Mouse (Mus musculus): ENCODE results near the gene Arnt. TPM values are rescaled to one million over a fixed set of nuclear protein-coding genes. Genes with fewer than 3 reads are reported as not detected.
A peak's percentile ranks its signal among the peaks of the same experiment; 100 is the strongest.
"Not testable (repeated sequence)": the region's sequence is repeated elsewhere in the genome, so short reads cannot be mapped to it uniquely, and the experiment has no call there.

The Arnt gene
- polyA plus RNA-seq, 1 experiment from 2014 or later = 30.4 TPM

GRCm38 (mm10) chr3:95428423-95428822, 5.8 kb upstream of the Arnt start:
- not testable (repeated sequence) for H3K9me3 ChIP-seq (replicated peaks); H3K4me3 ChIP-seq; ATAC-seq (replicated peaks; ENCODE audit: insufficient number of reproducible peaks, insufficient read depth, low FRiP score, low read depth); H3K4me2 ChIP-seq; H3K27me3 ChIP-seq; H3K4me1 ChIP-seq (replicated peaks); H3K36me3 ChIP-seq; H3K9ac ChIP-seq; H3K27ac ChIP-seq
- WGBS = 51% methylated on average over 6 of the region's 11 CpGs

DNA sequence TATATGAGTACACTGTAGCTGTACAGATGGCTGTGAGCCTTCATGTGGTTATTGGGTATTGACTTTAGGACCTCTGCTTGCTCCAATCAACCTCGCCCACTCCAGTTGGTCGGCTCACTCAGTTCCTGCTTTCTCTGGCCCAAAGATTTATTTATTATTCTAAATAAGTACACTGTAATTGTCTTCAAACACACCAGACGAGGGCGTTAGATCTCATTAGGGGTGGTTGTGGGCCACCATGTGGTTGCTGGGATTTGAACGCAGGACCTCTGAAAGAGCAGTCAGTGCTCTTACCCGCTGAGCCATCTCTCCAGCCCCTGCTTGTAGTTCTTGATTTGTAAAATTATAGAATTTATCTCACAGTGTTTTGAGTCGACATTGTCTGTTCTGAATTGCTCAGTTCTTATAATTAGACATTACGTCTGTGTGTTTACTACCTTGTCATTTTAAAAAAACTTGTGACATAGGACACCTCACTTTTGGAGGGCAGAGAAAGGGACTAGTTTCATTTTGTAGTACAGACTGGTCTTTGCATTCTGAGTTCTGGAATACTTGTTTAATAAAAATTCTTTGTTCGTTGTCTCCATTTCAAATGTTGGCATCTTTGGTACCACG, 780 bp upstream of the Arnt start:
- Histone ChIP-seq H3K4me2 (peak overlapping the region; percentile 59), H3K9ac (peak overlapping the region; percentile 51; the same call in 1 of the 2 replicates), H3K4me3 (peak overlapping the region; percentile 69), H3K27ac (peak overlapping the region; percentile 88), H3K9me3 (replicated peaks) (no peaks in the 10 kb centered on the region), H3K27me3 (no peaks in the 10 kb centered on the region), H3K36me3 (peaks cover 16% of the 10 kb centered on the region), H3K4me1 (replicated peaks) (peaks cover 3% of the 10 kb centered on the region)
- no peak for ATAC-seq (replicated peaks; ENCODE audit: insufficient number of reproducible peaks, insufficient read depth, low FRiP score, low read depth)
- WGBS = 72% methylated on average over 10 of the region's 10 CpGs

- no peaks in the 10 kb centered on the region for H3K27me3 ChIP-seq
- ATAC-seq (replicated peaks; ENCODE audit: insufficient number of reproducible peaks, insufficient read depth, low FRiP score, low read depth) = no peak
- WGBS = 1% methylated on average over 7 of the region's 7 CpGs
Measured at GRCm38 (mm10) chr3:95434983-95435370, 789 bp downstream of the Arnt start.

DNA sequence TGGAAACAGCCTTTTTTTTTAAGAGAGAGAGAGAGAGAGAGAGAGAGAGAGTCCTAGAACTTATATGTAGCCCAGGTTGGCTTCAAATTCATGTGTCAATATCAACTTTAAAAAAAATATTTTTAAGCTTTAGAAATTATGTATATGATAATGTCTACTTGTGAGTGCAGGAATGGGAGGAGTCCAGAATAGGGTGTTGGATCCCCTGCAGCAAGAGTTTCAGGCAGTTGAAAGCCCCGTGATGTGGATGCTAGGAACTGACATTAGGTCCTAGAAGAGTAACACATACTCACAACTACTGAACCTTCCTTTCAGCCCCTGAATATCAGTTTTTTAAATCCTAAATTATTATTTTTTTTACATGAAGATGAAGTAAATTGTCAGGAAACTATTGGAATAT, 1.4 kb downstream of the Arnt start:
- H3K4me1 ChIP-seq (replicated peaks) = peaks cover 7% of the 10 kb centered on the region
- 0 out of 2 replicates have a peak overlapping the region, but pooled peaks have one; percentile 21 for H3K4me3 ChIP-seq
- no peak for ATAC-seq (replicated peaks; ENCODE audit: insufficient number of reproducible peaks, insufficient read depth, low FRiP score, low read depth)
- peak overlapping the region; percentile 78 for H3K4me2 ChIP-seq
- H3K9me3 ChIP-seq (replicated peaks) = no peaks in the 10 kb centered on the region
- H3K36me3 ChIP-seq = peaks cover 23% of the 10 kb centered on the region
- 49% methylated on average over 1 of the region's 1 CpGs for WGBS
- no peak overlapping the region for H3K9ac ChIP-seq
- no peaks in the 10 kb centered on the region for H3K27me3 ChIP-seq
- H3K27ac ChIP-seq = no peak overlapping the region

More at GRCm38 (mm10) chr3:95434983-95435370, 789 bp downstream of the Arnt start:
- Histone ChIP-seq H3K9me3 (replicated peaks) (no peaks in the 10 kb centered on the region), H3K4me1 (replicated peaks) (peaks cover 7% of the 10 kb centered on the region), H3K4me3 (peak overlapping the region; percentile 69), H3K9ac (peak overlapping the region; percentile 74), H3K36me3 (peaks cover 23% of the 10 kb centered on the region), H3K4me2 (peak overlapping the region; percentile 78), H3K27ac (peak overlapping the region; percentile 88)

GRCm38 (mm10) chr3:95438636-95439035, 4.4 kb downstream of the Arnt start:
- not testable (repeated sequence) for H3K9ac ChIP-seq; H3K27me3 ChIP-seq; H3K4me2 ChIP-seq; H3K4me1 ChIP-seq (replicated peaks); H3K4me3 ChIP-seq; H3K9me3 ChIP-seq (replicated peaks); H3K27ac ChIP-seq; ATAC-seq (replicated peaks; ENCODE audit: insufficient number of reproducible peaks, insufficient read depth, low FRiP score, low read depth)
- WGBS = 94% methylated on average over 4 of the region's 4 CpGs
- peaks cover 23% of the 10 kb centered on the region for H3K36me3 ChIP-seq

DNA sequence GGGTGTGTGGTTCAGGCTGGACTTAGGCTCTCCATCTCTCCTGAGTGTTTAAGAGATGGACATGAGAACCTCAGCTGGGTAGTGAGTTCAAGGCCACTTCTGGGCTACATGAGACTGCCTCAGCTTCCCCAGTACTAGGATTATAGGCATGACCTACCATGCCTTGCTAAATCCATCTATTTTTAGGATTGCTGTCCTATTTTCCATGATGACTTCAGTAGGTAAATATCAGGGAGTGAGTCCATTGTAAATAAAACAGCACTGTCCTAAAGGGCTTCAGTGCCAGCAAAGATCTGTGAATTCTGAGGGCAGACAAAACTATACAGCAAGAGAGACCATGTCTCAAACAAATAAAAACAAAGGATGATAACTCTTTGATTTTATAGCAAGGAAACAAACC, 5.5 kb downstream of the Arnt start:
- no peak overlapping the region for H3K4me3 ChIP-seq
- H3K9ac ChIP-seq = no peak overlapping the region
- no peaks in the 10 kb centered on the region for H3K27me3 ChIP-seq
- H3K9me3 ChIP-seq (replicated peaks) = no peaks in the 10 kb centered on the region
- H3K36me3 ChIP-seq = peaks cover 23% of the 10 kb centered on the region
- H3K27ac ChIP-seq = no peak overlapping the region
- H3K4me1 ChIP-seq (replicated peaks) = peaks cover 9% of the 10 kb centered on the region
- ATAC-seq (replicated peaks; ENCODE audit: insufficient number of reproducible peaks, insufficient read depth, low FRiP score, low read depth) = no peak
- no peak overlapping the region for H3K4me2 ChIP-seq

GRCm38 (mm10) chr3:95442406-95443117, 8.4 kb downstream of the Arnt start:
- H3K9me3 ChIP-seq (replicated peaks) = no peaks in the 10 kb centered on the region
- no peak overlapping the region for H3K4me2 ChIP-seq
- peaks cover 14% of the 10 kb centered on the region for H3K36me3 ChIP-seq
- peaks cover 5% of the 10 kb centered on the region for H3K4me1 ChIP-seq (replicated peaks)
- 82% methylated on average over 5 of the region's 5 CpGs for WGBS
- no peak overlapping the region for H3K4me3 ChIP-seq
- ATAC-seq (replicated peaks; ENCODE audit: insufficient number of reproducible peaks, insufficient read depth, low FRiP score, low read depth) = no peak
- no peak overlapping the region for H3K27ac ChIP-seq
- no peaks in the 10 kb centered on the region for H3K27me3 ChIP-seq
- no peak overlapping the region for H3K9ac ChIP-seq

GRCm38 (mm10) chr3:95445311-95445710, 11.1 kb downstream of the Arnt start:
- Histone ChIP-seq H3K9me3 (replicated peaks) (no peaks in the 10 kb centered on the region), H3K27ac (no peak overlapping the region), H3K4me3 (no peak overlapping the region), H3K9ac (no peak overlapping the region), H3K4me2 (no peak overlapping the region), H3K36me3 (peaks cover 10% of the 10 kb centered on the region; the same call in 1 of the 2 replicates), H3K4me1 (replicated peaks) (peaks cover 2% of the 10 kb centered on the region; the same call in 1 of the 2 replicates), H3K27me3 (no peaks in the 10 kb centered on the region)
- no peak for ATAC-seq (replicated peaks; ENCODE audit: insufficient number of reproducible peaks, insufficient read depth, low FRiP score, low read depth)
- 54% methylated on average over 4 of the region's 4 CpGs for WGBS

DNA sequence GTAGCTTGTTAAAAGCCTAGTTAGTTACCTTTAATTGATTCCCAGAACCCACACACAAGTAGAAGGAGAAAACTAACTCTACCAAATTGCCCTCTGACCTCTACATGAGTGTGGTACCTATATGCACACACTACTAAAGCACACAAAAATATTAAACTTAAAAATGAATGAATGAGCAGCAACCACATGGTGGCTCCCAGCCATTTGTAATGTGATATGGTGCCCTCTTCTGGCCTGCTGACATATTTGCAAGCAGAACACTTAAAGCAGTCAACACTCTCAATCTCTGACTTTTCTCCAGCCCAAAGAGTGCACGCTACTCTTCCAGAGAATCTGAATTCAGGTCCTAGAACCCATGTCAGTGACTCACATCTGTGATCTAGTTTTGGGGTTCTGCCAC, 16.2 kb downstream of the Arnt start:
- H3K9me3 ChIP-seq (replicated peaks) = no peaks in the 10 kb centered on the region
- peaks cover 21% of the 10 kb centered on the region for H3K36me3 ChIP-seq
- H3K4me3 ChIP-seq = no peak overlapping the region
- no peak overlapping the region for H3K9ac ChIP-seq
- no peak for ATAC-seq (replicated peaks; ENCODE audit: insufficient number of reproducible peaks, insufficient read depth, low FRiP score, low read depth)
- H3K27ac ChIP-seq = no peak overlapping the region
- no peaks in the 10 kb centered on the region for H3K27me3 ChIP-seq
- 44% methylated on average over 1 of the region's 1 CpGs for WGBS
- peaks cover 10% of the 10 kb centered on the region for H3K4me1 ChIP-seq (replicated peaks)
- H3K4me2 ChIP-seq = no peak overlapping the region

GRCm38 (mm10) chr3:95450915-95451314, 16.7 kb downstream of the Arnt start:
- H3K36me3 ChIP-seq = peaks cover 21% of the 10 kb centered on the region
- no peak overlapping the region for H3K9ac ChIP-seq
- no peak overlapping the region for H3K4me3 ChIP-seq
- no peak overlapping the region for H3K27ac ChIP-seq
- no peak for ATAC-seq (replicated peaks; ENCODE audit: insufficient number of reproducible peaks, insufficient read depth, low FRiP score, low read depth)
- WGBS = 84% methylated on average over 3 of the region's 3 CpGs
- H3K9me3 ChIP-seq (replicated peaks) = no peaks in the 10 kb centered on the region
- H3K27me3 ChIP-seq = no peaks in the 10 kb centered on the region
- peaks cover 10% of the 10 kb centered on the region for H3K4me1 ChIP-seq (replicated peaks)
- no peak overlapping the region for H3K4me2 ChIP-seq

- H3K36me3 ChIP-seq = peaks cover 18% of the 10 kb centered on the region
- H3K4me2 ChIP-seq = no peak overlapping the region
- no peaks in the 10 kb centered on the region for H3K27me3 ChIP-seq
- 95% methylated on average over 5 of the region's 5 CpGs for WGBS
- H3K4me3 ChIP-seq = no peak overlapping the region
- no peaks in the 10 kb centered on the region for H3K9me3 ChIP-seq (replicated peaks)
- no peak overlapping the region for H3K27ac ChIP-seq
- ATAC-seq (replicated peaks; ENCODE audit: insufficient number of reproducible peaks, insufficient read depth, low FRiP score, low read depth) = no peak
- no peak overlapping the region for H3K9ac ChIP-seq
- peaks cover 8% of the 10 kb centered on the region for H3K4me1 ChIP-seq (replicated peaks)
Measured at GRCm38 (mm10) chr3:95456367-95456766, 22.2 kb downstream of the Arnt start.

DNA sequence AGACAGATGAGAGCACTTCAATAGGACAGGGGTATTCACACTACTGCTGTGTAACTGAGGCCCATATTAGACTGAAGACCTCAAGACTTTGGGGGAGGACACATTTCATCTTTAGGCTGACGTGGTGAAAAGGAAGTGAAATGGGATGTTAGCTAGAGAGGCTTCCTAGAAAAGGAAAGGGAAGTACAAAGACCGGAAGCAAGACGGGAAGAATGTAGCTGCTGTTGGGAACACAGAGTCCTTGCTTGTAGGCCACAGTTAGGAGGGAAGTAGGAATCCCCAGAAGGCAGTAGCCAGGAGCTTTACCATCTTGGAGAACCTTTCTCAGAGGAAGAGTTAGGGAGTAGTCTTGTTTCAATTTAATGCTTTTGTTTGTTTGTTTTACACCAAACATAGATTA, 23.6 kb downstream of the Arnt start:
- Histone ChIP-seq H3K4me3 (no peak overlapping the region), H3K4me2 (no peak overlapping the region), H3K9ac (no peak overlapping the region), H3K36me3 (peaks cover 27% of the 10 kb centered on the region), H3K27ac (no peak overlapping the region), H3K4me1 (replicated peaks) (no peaks in the 10 kb centered on the region; the same call in 1 of the 2 replicates), H3K9me3 (replicated peaks) (no peaks in the 10 kb centered on the region), H3K27me3 (no peaks in the 10 kb centered on the region)
- ATAC-seq (replicated peaks; ENCODE audit: insufficient number of reproducible peaks, insufficient read depth, low FRiP score, low read depth) = no peak
- 70% methylated on average over 3 of the region's 3 CpGs for WGBS
